Mouse (Mus musculus): ENCODE measurements around the gene Zbp1.

Zbp1 gene

DNA sequence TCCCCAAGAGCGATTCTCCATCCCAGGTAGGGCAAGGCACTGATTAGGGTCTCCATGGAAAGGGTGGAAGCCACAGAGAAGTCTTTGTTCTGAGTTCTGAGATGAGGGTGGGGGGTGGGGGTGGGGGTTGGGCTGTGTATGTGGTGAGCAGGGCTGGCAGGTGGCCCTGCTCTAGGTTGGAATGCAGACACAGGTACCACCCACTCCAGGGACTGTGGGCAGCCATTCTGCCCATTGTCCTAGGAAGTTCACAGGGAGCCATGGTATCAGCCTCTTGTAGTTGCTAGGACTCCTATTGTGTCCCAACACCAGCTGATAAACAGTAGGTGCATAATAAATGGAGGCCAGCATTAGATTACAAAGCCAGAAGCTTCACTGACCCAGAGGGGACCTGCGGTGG lies 28.5 kb upstream of the Zbp1 start:
- no peak for DNase-seq (ENCODE audit: low read depth, low spot score)

DNA sequence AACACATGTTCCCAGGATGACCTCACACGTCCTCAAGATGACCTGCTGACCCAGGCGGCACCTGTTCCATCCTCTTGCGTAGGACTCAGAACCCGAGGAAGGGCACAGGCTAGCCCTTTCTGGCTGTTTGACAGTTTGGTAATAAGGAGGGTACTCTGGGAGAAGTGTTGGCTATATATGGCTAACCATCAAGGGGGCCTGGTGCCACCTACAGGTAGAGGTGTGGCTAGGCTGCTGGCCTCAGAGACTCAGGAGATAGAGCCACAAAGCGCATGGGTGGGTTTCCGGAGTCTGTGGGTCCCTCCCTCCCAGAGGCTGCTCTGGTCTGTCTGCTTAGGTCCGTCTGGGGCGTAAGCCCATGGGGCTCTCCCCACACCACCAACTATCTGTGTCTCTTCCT lies 28.0 kb upstream of the Zbp1 start:
- no peak for DNase-seq (ENCODE audit: low read depth, low spot score)

DNA sequence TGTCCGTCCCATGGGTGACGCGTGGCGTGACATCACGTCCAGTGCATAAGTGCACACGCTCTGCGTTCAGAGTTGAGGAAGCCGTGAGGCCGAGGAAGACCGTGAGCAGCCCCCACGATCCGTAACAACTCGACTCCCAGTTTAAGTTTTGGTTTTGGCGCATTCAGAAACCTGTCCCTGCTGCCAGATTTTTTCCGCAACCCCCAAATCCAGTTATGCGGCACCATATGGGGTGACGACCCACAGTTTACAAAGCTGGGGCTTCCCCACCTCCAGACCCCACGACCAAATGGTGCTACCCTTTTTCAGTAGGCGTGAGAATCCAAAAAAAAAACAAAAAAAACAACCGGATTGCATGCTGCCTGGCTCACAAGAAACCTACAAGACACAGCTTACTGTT lies 26.5 kb upstream of the Zbp1 start:
- DNase-seq (ENCODE audit: low read depth, low spot score), result no peak

DNA sequence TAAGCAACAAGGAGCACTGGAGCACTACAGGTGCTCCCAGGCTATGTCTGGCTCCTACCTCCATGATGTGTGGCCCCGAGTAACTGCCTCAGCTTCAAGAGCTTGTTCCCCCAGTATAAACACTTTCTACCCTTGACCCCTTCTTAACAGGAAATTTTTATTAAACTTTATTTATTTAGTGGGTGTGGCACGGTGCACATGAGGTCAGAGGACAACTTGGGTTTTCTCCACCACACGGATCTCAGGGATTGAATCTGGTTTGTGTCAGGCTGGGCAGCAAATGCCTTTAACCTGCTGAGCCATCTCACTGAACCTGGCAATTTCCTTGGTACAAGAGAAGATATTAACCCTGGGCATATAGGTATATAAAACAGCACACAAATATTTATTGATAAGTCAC lies 25.4 kb upstream of the Zbp1 start:
- DNase-seq (ENCODE audit: low read depth, low spot score), result no peak

DNA sequence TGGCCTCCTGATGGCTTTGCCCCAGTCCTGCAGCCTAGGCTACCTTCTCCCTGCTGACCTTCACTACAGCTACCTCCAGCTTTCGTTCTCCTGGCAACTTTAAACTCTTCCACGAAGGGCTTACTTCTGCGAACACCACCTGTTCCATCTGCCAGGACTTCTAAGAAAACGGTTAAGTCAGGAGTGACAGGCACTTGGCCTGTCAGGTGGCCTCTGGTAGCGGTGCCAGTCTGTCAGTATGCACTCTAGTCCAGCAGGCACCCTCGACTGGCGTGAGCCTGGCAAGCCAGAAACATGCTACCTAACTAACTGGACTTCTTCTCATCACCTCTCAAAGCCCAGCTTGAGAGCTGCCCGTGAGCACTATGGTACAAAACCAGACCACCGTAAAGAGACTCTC lies 24.9 kb upstream of the Zbp1 start:
- DNase-seq (ENCODE audit: low read depth, low spot score), result no peak

DNA sequence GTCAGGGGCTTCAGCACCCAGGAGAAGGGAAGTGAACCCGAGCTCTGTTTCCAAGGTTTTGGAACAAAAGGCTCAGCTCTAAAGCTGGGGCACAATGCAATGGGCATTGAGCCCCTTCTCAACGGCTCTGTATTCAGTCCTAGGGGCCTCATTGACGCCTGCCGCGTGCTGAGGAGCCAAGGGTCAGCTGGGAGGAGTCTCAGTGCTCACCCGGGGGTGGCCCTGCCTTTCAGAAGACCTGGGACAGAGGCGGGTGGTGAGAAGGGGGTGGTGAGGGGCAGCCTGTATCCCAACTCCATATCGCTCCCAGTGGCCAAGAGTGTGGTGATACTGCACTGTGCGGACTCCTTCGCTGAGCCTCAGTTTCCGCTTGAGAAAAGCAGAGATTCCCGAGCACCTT lies 24.2 kb upstream of the Zbp1 start:
- no peak for DNase-seq (ENCODE audit: low read depth, low spot score)

DNA sequence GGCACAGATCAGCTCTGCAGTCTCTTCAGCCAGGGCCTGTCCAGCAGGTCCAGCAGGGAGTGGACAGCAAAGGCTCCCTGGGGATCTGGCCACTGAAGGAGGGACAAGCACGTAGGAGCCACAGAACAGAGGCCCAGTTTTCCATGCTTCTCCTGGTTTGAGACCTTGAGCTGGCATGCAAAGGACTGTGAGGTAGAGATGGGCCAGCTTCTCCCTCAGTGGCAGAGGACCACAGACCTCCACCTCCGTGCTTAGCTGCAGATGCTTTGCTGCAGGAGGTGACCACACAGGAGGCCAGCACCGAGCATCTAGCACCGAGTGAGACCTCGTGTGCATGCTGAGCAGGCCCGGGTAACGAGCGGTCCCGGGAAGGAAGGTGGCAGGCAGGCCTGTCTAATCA lies 22.0 kb upstream of the Zbp1 start:
- DNase-seq (ENCODE audit: low read depth, low spot score), result no peak

DNA sequence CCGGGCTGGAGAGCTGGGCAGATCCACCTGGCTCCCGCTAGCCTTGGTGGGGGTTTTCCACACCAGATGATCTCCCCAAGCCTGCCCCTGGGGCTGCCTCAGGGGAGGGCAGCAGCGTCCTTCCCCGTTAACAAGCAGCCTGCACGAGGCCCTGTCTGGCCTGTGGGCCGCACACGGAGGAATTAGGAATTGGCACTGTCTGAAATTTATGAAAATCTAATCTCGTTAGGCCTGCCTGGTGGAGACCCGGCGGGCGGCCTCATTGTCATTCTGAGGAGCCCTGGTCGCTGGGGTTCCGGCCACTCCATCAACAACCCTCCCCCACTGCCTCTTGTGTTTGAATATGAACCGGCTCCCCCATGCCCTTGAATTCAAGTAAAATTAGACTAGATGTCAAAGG lies 19.8 kb upstream of the Zbp1 start:
- DNase-seq (ENCODE audit: low read depth, low spot score), result no peak

DNA sequence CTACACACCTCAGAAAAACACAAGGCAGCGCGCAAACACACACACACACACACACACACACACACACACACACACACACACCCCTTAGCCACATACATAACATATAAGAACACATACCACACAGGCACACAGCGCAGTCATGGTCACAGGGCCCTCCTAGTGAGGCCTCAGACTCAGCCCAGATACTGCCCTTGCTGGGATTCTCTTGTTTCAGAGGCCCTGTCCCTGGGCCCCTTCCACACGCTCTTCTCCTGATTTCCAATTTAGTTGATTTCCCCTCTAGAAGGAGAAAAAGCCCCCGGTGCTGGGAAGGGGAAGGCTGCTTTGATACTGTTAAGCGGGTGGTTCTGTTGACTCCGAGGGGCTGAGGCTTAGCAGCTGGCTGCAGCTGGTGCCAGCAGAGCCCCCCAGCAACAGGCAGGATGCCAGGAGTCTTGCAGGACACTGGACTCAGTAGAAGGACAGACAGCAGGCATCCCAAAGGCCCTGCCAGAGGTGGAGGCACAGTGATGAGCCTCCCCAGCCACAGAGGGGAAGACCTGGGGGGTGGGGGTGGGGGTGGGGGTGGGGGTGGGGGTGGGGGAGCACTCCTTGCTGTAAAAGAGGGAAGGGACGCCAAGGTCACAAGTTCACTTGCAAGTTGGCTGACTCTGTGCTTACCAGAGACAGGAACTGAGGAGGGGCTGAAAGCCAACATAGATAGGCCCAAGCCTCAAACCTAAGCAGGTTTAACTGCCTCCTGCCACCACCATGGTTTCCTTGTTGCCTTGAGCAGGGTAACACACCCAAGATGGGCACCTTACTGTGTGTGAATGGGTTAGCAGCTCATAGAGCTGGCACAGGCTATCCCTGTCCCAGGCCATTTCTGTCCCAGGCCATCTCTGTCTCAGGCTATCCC lies 17.0 kb upstream of the Zbp1 start:
- DNase-seq (ENCODE audit: low read depth, low spot score), result no peak

DNA sequence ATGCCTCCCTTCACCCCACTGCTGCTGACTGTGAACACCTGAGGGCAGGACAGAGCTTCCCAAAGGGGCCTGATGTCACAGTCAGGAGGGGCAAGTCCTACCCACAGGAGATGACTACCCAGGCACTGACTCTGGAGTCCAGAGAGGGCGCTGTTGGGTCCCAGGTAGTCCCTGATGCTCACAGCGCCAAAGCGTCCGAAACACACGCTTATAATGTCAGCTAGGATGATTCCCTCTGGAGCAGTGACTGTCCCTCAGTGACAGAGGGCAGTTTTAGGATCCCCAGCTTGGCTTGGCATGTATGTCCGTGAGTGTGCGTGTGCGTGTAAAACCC lies 14.0 kb upstream of the Zbp1 start:
- DNase-seq (ENCODE audit: low read depth, low spot score), result no peak

DNA sequence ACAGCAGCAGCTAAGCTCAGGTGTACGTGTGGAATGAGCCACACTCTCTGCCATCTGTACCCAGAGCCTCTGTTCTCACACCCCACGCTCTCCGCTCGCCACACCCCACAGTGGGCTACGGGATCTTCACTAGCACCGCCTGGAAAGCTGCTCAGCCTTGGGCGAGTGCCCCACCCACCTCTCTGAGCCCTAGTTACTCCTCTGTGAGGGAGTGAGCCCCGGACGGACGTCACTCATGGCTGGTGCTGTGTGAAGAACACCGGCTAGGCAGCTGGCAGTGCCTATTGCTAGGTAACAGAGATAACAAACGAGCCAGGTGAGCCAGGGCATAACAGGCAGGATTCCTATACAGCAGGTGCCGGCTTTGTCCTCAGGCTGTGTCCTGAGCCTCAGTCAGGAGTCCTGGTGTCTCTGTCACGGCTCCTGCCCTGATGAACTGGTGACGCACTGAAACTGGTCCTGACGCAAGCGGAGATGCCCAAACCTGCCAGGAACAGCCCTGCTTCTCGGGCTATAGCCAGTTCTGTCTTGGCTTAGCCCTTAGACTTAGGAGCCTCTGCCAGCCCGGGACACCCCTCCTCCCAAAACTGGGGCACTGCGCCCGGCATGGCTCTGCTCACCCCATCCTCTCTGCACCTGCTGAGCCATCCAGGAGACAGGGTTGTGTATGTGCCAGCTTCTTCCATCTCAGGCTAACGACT lies 13.5 kb upstream of the Zbp1 start:
- DNase-seq (ENCODE audit: low read depth, low spot score), result no peak

DNA sequence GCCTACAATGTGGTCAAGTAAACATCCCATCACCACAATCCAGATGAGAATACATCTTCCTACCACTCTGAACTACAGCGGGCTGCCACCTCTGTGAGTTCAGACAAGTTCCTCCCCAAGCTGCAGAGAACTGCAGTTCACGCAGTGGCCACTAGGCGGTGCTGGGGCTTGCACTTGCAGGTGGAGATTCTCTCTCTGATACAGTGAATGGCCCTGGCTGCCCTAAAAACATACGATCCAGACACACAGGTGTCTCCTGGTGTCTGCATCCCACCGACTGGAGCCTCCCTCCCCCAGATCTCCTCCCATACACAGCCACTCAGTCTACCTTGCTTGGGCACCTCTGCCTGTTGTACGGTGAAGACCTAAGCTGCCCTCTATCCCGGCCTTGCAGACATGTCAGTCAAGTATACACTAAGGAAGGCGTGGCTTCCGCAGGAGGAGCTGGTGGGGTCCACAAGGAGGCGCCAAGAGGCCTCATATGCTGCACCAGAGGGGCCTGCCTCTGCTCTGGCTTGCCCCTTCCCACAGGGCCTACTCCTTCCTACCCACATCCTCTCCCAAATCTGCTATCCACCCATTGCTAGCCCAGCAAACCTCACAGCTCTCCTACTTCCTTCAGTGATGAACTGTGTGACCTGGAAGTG lies 11.0 kb upstream of the Zbp1 start:
- DNase-seq (ENCODE audit: low read depth, low spot score), result peak; percentile 65

DNA sequence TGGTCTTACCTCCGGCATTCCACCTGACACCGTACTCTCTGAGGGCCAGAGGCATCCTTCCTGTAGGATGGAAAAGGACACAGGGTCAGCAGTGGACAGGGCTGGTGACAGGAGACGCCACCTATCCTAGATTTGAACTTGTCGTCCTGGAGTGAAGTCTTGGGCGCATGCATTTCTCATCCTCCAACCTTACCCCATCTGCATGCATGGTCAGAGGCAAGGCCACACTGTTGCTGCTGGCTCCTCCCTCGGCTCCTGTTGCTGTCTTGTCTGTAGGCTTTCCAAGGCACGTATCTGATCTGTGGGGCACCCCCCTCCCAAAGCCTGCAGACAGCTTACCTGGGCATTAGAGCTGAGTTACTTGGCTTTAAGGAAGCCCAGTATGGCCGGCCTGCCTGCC lies 9.8 kb upstream of the Zbp1 start:
- DNase-seq (ENCODE audit: low read depth, low spot score), result no peak

DNA sequence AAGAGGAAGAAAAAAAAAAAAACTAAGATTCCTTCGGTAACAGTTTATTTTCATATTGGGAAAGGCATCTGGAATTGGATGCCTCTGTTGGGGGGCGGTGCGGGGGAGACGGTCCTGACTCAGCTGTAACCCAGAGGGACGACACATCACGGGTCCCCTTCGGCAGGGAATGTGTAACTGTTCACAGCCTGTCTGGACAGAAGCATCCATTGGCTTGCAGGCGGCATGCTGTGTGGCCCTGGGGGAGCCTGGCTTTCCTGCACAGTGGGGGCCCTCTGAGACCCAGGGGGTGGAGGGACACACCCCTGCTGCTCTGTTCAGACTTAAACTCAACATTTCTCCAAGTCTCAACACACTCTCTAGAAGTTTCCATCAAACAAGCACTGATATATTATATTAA lies 8.1 kb upstream of the Zbp1 start:
- DNase-seq (ENCODE audit: low read depth, low spot score), result no peak

DNA sequence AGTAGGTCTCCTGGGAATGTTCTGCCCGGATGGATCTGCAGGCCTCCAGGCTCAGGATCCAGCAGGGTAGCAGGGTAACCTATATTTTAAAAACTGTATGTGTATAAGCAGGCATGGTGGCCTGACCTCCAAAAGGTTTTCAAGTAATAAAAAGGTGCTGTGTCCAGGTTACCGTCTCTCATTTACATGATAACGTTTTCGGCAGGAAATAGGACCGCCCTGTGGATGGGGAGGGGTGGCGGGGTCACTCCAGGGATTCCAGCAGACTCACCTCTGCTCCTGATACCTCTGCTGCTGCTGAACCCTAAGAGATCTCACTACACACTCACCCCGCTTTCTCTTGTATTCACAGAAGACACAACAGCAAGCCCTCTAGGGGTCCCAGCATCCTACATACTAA lies 7.2 kb upstream of the Zbp1 start:
- DNase-seq (ENCODE audit: low read depth, low spot score), result no peak

DNA sequence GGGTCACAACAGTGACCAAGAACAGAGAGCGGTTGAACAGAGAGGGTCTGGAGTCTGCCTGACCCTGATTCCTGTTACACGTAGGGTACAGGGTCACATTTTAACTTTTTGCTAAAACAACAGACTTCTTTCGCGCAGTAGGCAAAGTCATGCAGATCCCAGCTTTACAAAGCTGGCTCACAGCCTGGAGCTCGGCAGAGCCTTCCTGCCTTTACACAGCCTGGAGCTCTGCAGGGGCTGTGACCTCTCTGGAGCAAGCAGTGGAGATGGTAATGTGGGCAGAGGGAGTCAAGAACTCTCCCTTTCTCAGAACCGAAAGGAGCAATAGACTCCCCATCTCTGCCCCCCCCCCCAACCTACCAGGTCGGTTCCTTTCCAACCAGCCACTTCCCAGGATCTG lies 6.1 kb upstream of the Zbp1 start:
- DNase-seq (ENCODE audit: low read depth, low spot score), result no peak

DNA sequence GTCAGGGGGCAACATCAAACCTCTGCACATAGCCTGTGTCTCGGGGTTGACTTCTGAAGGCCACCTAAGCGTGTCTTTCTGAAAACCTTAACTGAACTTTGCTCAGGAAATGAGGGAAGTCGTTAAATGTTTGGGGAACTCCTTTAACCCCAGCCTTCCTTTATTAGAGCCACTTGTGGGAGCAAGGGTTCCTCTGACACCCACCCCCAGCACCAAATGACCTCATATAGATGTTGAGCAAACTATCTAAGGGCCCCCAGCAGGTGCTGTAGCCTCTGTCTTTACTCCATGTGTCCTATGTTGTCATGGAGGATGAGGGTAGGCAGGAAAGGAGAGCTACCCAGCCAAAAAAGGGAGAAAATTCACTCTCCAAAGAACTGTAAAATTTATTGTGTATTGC lies 5.4 kb upstream of the Zbp1 start:
- DNase-seq (ENCODE audit: low read depth, low spot score), result no peak

DNA sequence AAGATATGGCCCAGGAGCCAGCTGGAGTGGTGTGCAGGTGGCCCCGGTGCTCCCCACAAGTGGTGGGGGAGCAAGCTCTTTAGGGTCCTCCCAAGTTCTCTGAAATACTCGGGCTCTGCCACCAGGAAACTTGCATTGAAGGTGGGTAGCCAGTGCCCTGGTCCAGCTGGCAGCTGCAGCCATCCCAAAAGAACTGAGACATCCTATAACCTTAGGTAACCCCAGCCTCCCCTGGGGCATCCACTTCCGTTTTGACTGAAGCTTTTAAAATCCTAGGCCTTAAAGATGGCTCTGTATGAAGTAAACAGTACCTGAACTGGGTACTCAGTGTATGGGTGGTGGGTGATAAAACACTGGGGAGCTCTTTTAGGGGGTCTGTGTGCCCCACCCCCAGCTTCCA lies 4.8 kb upstream of the Zbp1 start:
- DNase-seq (ENCODE audit: low read depth, low spot score), result no peak

DNA sequence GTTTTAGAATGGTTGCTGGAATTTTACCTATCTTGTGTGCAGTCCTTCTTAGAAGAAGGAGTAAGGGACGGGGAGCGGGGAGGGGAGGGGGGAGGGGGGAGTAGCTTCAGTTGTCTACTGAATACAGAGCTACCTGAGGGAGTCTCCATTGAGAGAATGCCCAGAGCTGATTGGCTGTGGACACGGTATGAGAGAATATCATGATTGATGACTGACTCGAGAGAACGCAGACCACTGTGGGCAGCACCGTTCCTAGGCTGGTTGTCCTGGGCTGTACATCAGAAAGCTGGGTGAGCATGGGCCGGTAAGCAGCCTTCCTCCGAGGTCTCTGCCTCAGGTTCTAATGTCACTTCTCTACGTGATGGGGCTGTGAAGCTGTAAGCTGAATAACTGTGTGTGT lies 2.0 kb upstream of the Zbp1 start:
- DNase-seq (ENCODE audit: low read depth, low spot score), result no peak

DNA sequence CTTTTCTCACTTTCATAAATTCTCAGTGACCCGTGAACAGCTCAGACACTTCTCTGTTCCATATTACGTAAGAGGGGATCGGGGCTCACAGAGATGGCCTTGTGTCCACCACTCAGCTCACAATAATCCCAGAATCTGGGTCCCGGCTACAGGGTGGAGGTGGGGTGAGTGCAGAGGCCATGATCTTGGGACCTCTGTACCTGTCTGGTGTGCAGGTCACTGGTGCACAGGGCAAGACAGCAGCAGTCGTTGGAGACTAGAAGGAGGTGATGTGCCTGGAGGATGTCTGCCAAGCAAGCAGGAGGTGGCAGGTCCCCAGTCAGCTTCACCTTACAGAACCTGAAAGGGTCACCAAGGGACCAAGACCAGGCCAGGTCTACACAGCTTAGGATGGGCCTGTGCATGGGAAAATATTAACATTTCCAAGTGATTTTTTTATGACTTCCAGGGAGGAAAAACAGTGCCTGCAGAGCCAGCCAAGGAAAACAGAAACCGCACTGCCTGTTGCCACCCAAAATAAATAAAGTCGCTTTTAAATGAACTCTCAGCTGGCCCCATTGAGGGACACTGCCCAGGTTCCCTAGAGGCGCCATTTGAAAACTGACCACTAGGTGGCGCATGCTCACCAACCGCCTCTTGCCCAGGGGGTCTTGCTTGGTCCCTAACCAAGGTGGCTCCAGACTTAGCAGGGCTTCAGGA lies 682 bp upstream of the Zbp1 start:
- peak; percentile 16 for DNase-seq (ENCODE audit: low read depth, low spot score)

DNA sequence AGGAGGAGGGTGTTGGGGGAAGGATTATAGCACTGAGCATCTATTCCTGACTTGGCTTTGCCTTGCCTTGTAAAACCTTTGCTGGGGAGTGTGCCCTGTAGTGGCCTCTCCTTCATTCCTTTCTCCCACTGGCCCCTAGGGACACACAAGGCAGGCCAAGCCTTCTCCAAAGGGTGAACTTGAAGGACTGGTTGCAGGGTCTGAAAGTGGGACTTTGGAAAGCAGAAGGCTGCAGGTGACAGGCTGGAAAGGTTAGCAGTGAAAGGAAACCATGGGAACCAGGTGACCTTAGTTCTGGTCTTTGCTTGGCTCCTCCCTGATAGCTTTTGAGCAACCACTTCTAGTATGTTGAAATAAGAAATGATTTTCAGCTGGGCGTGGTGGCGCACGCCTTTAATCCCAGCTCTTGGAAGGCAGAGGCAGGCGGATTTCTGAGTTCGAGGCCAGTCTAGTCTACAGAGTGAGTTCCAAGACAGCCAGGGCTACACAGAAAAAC lies 912 bp downstream of the Zbp1 start:
- DNase-seq (ENCODE audit: low read depth, low spot score), result no peak

DNA sequence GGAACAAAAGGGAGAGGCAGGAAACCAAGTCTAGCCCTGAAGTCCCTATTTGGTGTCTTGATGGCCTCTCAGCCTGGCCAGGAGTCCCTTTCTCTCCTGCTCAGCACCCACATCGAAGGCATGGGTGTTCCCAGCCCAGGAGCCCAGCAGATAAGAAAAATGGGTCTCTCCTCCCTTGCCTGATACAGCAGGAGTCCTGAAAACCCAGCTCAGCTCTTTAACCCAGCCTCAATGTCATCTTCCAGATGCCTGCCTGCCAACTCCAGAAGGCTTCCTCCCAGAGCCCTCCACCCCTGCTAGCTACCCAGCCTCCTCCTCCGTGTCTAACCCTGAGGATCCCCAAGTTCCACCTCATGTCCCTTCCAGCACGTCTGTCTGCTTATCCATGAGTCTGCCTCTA lies 1.5 kb downstream of the Zbp1 start:
- no peak for DNase-seq (ENCODE audit: low read depth, low spot score)

All from retina, adult 2 months (tissue).